Mouse (Mus musculus): Measurements from ENCODE around the gene Xpr1.

DNA sequence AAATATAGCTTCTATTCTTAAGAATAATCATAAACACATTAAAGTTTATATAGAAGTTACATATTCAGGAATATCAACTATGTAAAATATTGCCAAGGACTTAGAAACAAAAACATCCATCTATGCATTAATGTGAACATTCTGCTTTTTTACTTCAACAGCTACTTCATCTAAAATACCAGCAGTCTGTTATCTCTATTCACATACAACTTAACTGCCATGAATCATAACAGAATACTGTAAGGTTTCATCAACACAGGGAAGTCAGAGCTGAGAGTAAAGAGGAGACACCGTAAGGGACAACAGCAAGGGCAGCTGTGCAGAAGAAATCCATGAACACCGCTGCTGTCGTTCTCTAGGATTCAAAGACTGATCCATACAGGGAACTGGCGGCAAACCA lies 69.9 kb downstream of the Xpr1 start:
- TF ChIP-seq POLR2A (IDR thresholded peaks at IDR 0.05; ENCODE audit: borderline replicate concordance, low read depth, low read length) = no peak
- no peak for TF ChIP-seq CTCF (IDR thresholded peaks at IDR 0.05; ENCODE audit: low read depth, low read length)

Data from bone marrow macrophage, adult 2 months (primary cell).